Mouse (Mus musculus) midbrain, embryonic 16.5 days (tissue): ENCODE results near the gene Gse1. TPM values are rescaled to one million over a fixed set of nuclear protein-coding genes. Genes with fewer than 3 reads are reported as not detected.

Experiments used
- ATAC-seq: fragments of 200-750 bp; cut with Nextera tagmentation; 2 replicates; pipeline ENCODE4 v1.8.0; 2017; ENCODE audit warnings: moderate TSS enrichment
- H3K27ac ChIP-seq: fragments of 300-500 bp; sonication (generic); 2 replicates; pipeline ENCODE4 v1.5.1; 2014; ENCODE audit warnings: mild to moderate bottlenecking, low read length, mixed read lengths
- H3K27me3 ChIP-seq: fragments of 300-500 bp; sonication (generic); 2 replicates; pipeline ENCODE4 v1.6.1; 2014; ENCODE audit warnings: low read depth, low read length, mixed read lengths; ENCODE audit not compliant: control insufficient read depth, insufficient read depth
- H3K36me3 ChIP-seq: fragments of 300-500 bp; sonication (generic); 2 replicates; pipeline ENCODE4 v1.6.1; 2014; ENCODE audit warnings: mild to moderate bottlenecking, low read length, moderate library complexity, mixed read lengths; ENCODE audit not compliant: control insufficient read depth, insufficient read depth
- H3K4me1 ChIP-seq: fragments of 300-500 bp; sonication (generic); 2 replicates; pipeline ENCODE4 v1.6.1; 2014; ENCODE audit warnings: mild to moderate bottlenecking, low read length, mixed read lengths; ENCODE audit not compliant: control insufficient read depth, insufficient read depth
- H3K4me2 ChIP-seq: fragments of 300-500 bp; sonication (generic); 2 replicates; pipeline ENCODE4 v1.6.1; 2014; ENCODE audit warnings: mild to moderate bottlenecking, low read length, mixed read lengths
- H3K4me3 ChIP-seq: fragments of 300-500 bp; sonication (generic); 2 replicates; pipeline ENCODE4 v1.5.1; 2014; ENCODE audit warnings: low read depth, mild to moderate bottlenecking, low read length, moderate library complexity, mixed read lengths
- H3K9ac ChIP-seq: fragments of 300-500 bp; sonication (generic); 2 replicates; pipeline ENCODE4 v1.6.1; 2014; ENCODE audit warnings: low read depth, low read length, mixed read lengths
- H3K9me3 ChIP-seq: fragments of 300-500 bp; sonication (generic); replicated peaks from 2 replicates; pipeline ENCODE4 v1.6.1; 2014; ENCODE audit warnings: mild to moderate bottlenecking, low read length, mixed read lengths; ENCODE audit not compliant: control insufficient read depth, poor library complexity, severe bottlenecking
- WGBS: fragments of 180-500 bp; shearing (Covaris S2); extraction: QIAGEN DNeasy Blood & Tissue Kit; methylation state at CpG from one replicate; pipeline ENCODE4 v1.1.7; 2014; 5-methylcytosine and 5-hydroxymethylcytosine counted together
- polyA plus RNA-seq: library from polyadenylated mRNA; unstranded; fragments of >200 nt; fragmentation: Nextera tagmentation; extraction: Ambion mirVana; gene quantifications from 2 replicates; pipeline ENCODE4 v1.2.1, GENCODE M21; 2015

Gse1 gene
- polyA plus RNA-seq, 1 experiment from 2014 or later: 13.3 TPM

DNA sequence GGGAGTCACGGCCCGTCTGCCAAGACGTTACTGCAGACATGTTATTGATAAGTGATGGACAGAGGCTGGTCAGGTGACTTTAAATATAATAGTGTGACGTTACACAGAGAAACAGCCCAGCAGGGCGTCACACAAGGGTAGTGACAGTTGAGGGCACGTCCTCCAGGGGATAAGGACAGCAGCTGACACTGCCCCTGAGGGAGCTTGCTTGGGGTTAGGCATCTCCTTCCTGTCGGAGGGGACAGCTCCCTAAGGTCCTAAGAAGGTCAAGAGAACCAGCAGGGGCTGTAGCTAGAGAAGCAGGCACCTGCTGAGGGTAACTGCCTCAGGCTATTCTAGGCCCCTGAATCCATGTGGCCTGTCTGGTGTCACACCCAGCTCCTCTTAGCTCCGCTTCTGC lies 343.3 kb downstream of the Gse1 start:
- peaks cover 65% of the 10 kb centered on the region for H3K36me3 ChIP-seq
- no peak overlapping the region for H3K4me3 ChIP-seq
- H3K27me3 ChIP-seq: no peaks in the 10 kb centered on the region
- H3K4me1 ChIP-seq: no peaks in the 10 kb centered on the region
- no peak overlapping the region for H3K27ac ChIP-seq
- no peak overlapping the region for H3K9ac ChIP-seq
- no peaks in the 10 kb centered on the region for H3K9me3 ChIP-seq
- ATAC-seq: no peak
- WGBS: 78% methylated on average over 8 of the region's 8 CpGs
- no peak overlapping the region for H3K4me2 ChIP-seq

DNA sequence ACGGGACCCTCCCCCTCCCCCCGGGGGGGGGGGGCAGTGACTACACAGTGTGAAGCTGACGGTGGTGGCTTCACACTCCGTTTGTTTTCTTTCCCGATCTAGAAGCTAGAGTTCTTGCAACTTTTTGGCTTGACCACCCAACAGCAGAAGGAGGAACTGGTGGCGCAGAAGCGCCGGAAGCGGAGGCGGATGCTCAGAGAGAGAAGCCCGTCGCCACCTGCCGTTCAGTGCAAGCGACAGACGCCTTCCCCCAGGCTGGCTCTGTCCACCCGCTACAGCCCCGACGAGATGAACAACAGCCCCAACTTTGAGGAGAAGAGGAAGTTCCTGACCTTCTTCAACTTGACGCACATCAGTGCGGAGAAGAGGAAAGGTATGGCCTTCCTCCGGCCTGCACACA lies 344.3 kb downstream of the Gse1 start:
- no peaks in the 10 kb centered on the region for H3K9me3 ChIP-seq
- no peak overlapping the region for H3K4me2 ChIP-seq
- ATAC-seq: no peak
- H3K4me1 ChIP-seq: no peaks in the 10 kb centered on the region
- 84% methylated on average over 21 of the region's 21 CpGs for WGBS
- H3K36me3 ChIP-seq: peaks cover 63% of the 10 kb centered on the region
- H3K27me3 ChIP-seq: no peaks in the 10 kb centered on the region
- no peak overlapping the region for H3K9ac ChIP-seq
- H3K27ac ChIP-seq: no peak overlapping the region
- no peak overlapping the region for H3K4me3 ChIP-seq

DNA sequence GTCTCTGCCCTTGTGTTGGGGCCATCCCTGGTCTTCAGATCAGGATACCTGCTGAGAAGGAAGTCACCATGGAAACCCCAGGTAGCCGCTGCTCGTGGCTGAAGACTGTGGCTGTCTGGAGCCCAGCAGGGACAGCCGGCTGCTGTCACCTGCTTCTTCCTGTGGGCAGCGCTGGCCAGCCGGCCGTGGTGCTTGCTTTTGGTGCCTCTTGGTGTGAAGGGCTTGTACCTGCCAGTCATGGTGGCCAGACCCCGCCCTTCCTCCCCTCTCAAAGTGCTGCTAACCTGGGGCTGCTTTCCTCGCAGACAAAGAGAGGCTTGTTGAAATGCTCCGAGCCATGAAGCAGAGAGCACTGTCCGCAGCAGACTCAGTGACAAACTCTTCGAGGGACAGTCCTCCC lies 345.6 kb downstream of the Gse1 start:
- no peak for ATAC-seq
- H3K27me3 ChIP-seq: no peaks in the 10 kb centered on the region
- H3K9ac ChIP-seq: no peak overlapping the region
- no peak overlapping the region for H3K27ac ChIP-seq
- no peaks in the 10 kb centered on the region for H3K9me3 ChIP-seq
- H3K36me3 ChIP-seq: peaks cover 56% of the 10 kb centered on the region
- H3K4me1 ChIP-seq: no peaks in the 10 kb centered on the region
- H3K4me2 ChIP-seq: no peak overlapping the region
- no peak overlapping the region for H3K4me3 ChIP-seq
- WGBS: 65% methylated on average over 11 of the region's 11 CpGs

DNA sequence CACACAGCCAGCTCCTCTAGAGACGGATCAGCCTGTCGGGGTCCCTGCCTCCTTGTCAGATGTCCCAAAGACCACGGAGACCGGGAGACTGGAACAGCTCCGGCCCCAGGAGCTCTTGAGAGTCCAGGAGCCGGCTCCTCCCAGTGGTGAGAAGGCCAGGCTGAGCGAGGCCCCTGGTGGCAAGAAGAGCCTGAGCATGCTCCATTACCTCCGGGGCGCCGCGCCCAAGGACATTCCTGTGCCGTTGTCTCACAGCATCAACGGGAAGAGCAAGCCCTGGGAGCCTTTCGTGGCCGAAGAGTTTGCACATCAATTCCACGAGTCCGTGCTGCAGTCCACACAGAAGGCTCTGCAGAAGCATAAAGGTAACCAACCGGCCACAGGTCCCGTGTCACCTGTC lies 346.7 kb downstream of the Gse1 start:
- H3K4me1 ChIP-seq: no peaks in the 10 kb centered on the region
- no peaks in the 10 kb centered on the region for H3K27me3 ChIP-seq
- H3K9me3 ChIP-seq: no peaks in the 10 kb centered on the region
- no peak overlapping the region for H3K9ac ChIP-seq
- peaks cover 50% of the 10 kb centered on the region for H3K36me3 ChIP-seq
- no peak overlapping the region for H3K4me2 ChIP-seq
- no peak overlapping the region for H3K4me3 ChIP-seq
- WGBS: 79% methylated on average over 19 of the region's 19 CpGs
- no peak overlapping the region for H3K27ac ChIP-seq
- no peak for ATAC-seq

DNA sequence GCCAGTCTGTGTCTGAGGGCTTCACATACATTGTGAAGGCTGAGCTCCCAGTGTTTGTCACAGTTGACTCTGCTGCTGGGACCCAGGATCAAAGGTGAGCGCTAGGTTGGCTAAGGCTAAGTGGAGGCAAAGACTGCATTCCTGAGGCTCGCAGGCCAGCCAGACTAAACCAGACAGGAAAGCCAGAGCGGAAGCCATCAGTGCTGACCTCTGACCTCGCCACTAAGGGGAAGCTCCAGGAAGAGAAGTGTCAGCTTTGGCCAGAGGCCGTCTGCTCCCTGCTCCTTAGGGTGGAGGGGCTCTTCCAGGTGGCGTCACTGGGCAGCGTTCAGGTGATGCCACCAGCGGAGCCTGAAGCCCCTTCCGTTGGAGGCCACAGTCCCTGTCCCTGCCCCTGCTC lies 347.5 kb downstream of the Gse1 start:
- no peaks in the 10 kb centered on the region for H3K27me3 ChIP-seq
- H3K27ac ChIP-seq: no peak overlapping the region
- no peak overlapping the region for H3K9ac ChIP-seq
- H3K36me3 ChIP-seq: peaks cover 49% of the 10 kb centered on the region
- H3K4me3 ChIP-seq: no peak overlapping the region
- H3K9me3 ChIP-seq: no peaks in the 10 kb centered on the region
- H3K4me1 ChIP-seq: no peaks in the 10 kb centered on the region
- 64% methylated on average over 9 of the region's 9 CpGs for WGBS
- no peak for ATAC-seq
- no peak overlapping the region for H3K4me2 ChIP-seq

DNA sequence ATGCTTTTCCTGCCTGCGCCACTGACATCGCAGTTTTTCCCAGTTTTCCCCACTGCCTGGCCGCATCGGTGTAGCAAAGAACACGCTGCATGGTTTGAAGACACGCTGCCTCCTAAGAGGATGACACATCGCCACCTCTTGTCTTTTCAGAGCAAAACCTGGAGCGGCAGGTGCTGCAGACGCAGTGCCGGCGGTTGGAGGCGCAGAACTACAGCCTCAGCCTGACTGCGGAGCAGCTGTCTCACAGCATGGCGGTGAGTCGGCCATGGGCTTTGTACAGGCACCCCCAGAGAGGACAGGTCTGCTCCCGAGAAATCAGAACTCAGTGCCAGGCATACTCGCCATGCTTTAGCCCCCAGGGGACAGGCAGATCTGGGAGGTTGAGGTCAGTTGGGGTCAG lies 349.6 kb downstream of the Gse1 start:
- 79% methylated on average over 17 of the region's 17 CpGs for WGBS
- no peak for ATAC-seq

DNA sequence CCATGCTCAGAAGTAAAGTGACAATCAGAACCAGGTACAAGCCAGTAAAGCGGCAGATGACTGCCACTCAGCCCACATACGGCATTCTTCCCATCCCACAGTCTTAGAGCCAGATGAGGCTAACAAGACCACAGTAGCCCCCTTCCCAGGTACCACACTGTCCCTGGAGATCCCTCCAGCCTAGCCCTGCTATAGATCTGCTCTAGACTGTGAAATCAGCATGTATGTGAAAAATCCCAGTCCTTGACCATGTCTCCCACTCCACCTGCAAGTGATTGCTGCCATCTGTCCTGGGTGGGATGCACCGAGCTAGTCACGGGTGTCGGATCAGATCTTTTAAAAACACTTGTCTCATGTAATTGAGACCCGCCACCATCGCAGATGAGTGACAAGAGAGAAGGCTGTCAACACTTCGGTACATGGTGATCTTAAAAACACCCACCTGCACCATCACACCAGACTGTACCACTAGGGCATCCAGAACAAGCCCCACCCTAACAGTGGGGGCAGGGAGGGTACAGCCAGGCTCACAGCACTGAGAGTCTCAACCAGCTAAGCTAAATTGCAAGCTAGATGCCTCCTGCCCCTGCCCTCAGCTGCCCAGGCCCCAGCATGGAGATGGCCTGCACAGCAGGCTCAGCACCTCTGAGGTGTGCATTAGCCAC lies 352.2 kb downstream of the Gse1 start:
- H3K9me3 ChIP-seq: no peaks in the 10 kb centered on the region
- H3K4me3 ChIP-seq: no peak overlapping the region
- H3K4me2 ChIP-seq: no peak overlapping the region
- peaks cover 20% of the 10 kb centered on the region for H3K36me3 ChIP-seq
- no peak overlapping the region for H3K9ac ChIP-seq
- ATAC-seq: no peak
- no peaks in the 10 kb centered on the region for H3K4me1 ChIP-seq
- 89% methylated on average over 8 of the region's 8 CpGs for WGBS
- H3K27ac ChIP-seq: no peak overlapping the region
- H3K27me3 ChIP-seq: no peaks in the 10 kb centered on the region

More for the DNA sequence above, 349.6 kb downstream of the Gse1 start:
- no peak overlapping the region; the same call in 1 of the 2 replicates for H3K27ac ChIP-seq
- no peak overlapping the region for H3K4me2 ChIP-seq
- H3K4me1 ChIP-seq: no peaks in the 10 kb centered on the region
- no peaks in the 10 kb centered on the region for H3K27me3 ChIP-seq
- H3K36me3 ChIP-seq: peaks cover 37% of the 10 kb centered on the region
- H3K4me3 ChIP-seq: no peak overlapping the region
- H3K9ac ChIP-seq: no peak overlapping the region
- H3K9me3 ChIP-seq: no peaks in the 10 kb centered on the region

DNA sequence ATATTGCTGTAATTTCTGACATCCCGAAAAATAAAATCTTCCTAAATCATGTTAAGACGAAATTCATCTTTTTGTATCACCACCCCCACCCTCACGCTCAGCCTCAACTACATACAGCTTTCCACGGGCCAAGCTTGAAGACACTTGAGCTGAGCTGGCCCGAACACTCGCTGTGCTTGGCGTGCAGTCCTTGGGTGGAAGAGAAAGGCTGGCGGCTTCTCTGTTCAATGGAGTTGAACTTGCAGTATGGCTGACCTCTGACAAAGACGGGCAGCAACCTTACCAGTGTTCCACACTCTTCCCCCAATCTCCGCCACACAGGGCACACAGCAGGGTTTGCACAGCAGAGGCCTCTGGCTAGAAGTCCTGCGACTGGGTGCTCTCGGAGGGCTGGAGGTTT lies 353.1 kb downstream of the Gse1 start:
- no peak overlapping the region; the same call in 1 of the 2 replicates for H3K27ac ChIP-seq
- no peak for ATAC-seq
- H3K36me3 ChIP-seq: peaks cover 14% of the 10 kb centered on the region; the same call in 1 of the 2 replicates
- H3K4me2 ChIP-seq: no peak overlapping the region
- H3K27me3 ChIP-seq: no peaks in the 10 kb centered on the region
- no peak overlapping the region for H3K4me3 ChIP-seq
- no peaks in the 10 kb centered on the region for H3K9me3 ChIP-seq
- H3K4me1 ChIP-seq: no peaks in the 10 kb centered on the region
- 89% methylated on average over 12 of the region's 12 CpGs for WGBS
- no peak overlapping the region for H3K9ac ChIP-seq

DNA sequence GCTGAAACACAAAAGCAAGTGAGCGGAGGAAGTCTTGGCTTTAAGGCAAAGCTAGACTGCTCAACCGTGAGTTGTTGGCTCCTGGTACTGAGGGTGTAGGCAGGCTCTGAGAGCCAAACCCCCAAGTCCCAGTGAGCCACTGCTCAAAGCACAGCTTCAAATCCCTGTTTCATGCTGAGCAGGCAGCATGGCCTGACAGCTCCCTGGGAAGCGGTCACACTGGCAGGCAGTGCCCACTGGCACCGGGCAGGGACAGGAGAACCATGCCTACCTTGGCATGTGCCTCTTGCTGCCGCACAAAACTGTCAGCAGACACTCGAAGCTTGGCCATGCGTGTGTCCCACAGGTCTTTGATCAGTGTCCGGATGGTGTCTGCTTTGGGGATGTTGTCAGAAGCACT lies 353.6 kb downstream of the Gse1 start:
- no peak for ATAC-seq
- Histone ChIP-seq H3K36me3 (peaks cover 11% of the 10 kb centered on the region; the same call in 1 of the 2 replicates), H3K4me1 (no peaks in the 10 kb centered on the region), H3K4me3 (no peak overlapping the region), H3K9ac (no peak overlapping the region), H3K27ac (no peak overlapping the region), H3K9me3 (no peaks in the 10 kb centered on the region), H3K4me2 (no peak overlapping the region), H3K27me3 (no peaks in the 10 kb centered on the region)
- 86% methylated on average over 8 of the region's 8 CpGs for WGBS
